In the genomic region with DNA sequence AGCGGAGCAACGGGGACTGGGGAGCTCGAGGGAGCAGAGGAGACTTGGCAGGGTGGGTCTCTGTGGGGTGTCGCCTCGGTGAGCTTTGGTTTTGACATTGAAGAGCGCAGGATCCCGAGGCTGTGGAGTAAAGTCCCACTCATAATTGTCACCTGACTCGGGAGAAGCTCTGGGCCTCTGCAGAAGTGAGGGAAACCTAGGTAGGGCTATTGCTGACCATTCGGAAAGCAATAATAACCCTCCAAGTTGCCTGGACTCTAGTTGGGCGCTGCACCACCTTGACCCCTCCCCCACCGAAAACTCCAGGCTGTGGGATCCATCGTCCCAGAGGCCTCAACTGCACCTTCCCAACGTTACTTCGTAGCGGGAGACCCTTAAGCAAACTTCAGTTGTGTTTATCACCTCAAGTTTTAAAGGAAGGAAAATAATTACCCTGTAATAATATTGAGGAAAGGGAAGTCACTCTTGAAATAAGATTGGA, we compare ENCODE assay signal across 8 mouse cellular contexts. TPM values are rescaled to one million over a fixed set of nuclear protein-coding genes. Genes with fewer than 3 reads are reported as not detected.
DNase-seq lines count a peak whose midpoint lies in the region; ATAC-seq lines count a peak whose summit lies in the region.

No protein-coding gene starts in this region.

- H3K9ac ChIP-seq in heart, embryonic 14.5 days (ENCODE audit: low read length), result peak overlapping the region; percentile 81
- H3K9ac ChIP-seq in forebrain, embryonic 16.5 days (replicated peaks; ENCODE audit: low read depth, low read length), result peak overlapping the region; percentile 84
- H3K9ac ChIP-seq in liver, embryonic 15.5 days, result peak overlapping the region; percentile 51
- H3K9ac ChIP-seq in stomach, embryonic 16.5 days (ENCODE audit: low read length), result peak overlapping the region; percentile 80

- peaks cover 0 to 11% of the 10 kb centered on the region in 2 experiments; a peak in 2 of 4 replicates for H3K4me1 ChIP-seq in heart, embryonic 14.5 days (ENCODE audit: control insufficient read depth in 2 of 2, insufficient read depth in 2 of 2, low read length in 2 of 2)
- peaks cover 16% of the 10 kb centered on the region for H3K4me1 ChIP-seq in forebrain, embryonic 16.5 days (replicated peaks; ENCODE audit: control insufficient read depth, insufficient read depth, low read length)
- peaks cover 15% of the 10 kb centered on the region for H3K4me1 ChIP-seq in liver, embryonic 15.5 days (replicated peaks)
- peaks cover 10% of the 10 kb centered on the region; the same call in 1 of the 2 replicates for H3K4me1 ChIP-seq in stomach, embryonic 16.5 days (ENCODE audit: control insufficient read depth, insufficient read depth, low read length)

- peak; percentile 19; the same call in 1 of the 2 replicates for ATAC-seq in heart, embryonic 14.5 days (ENCODE audit: insufficient number of reproducible peaks, insufficient read depth, low FRiP score, low read depth)
- ATAC-seq in forebrain, embryonic 16.5 days, result no peak
- peak; percentile 48; the same call in 1 of the 2 replicates for ATAC-seq in liver, embryonic 15.5 days (ENCODE audit: insufficient read depth)
- no peak; the same call in 1 of the 2 replicates for ATAC-seq in stomach, embryonic 16.5 days (ENCODE audit: insufficient read depth, low FRiP score)

- H3K4me2 ChIP-seq in heart, embryonic 14.5 days (ENCODE audit: low read length), result peak overlapping the region; percentile 76
- peak overlapping the region; percentile 51 for H3K4me2 ChIP-seq in forebrain, embryonic 16.5 days (ENCODE audit: low read length)
- H3K4me2 ChIP-seq in liver, embryonic 15.5 days, result peak overlapping the region; percentile 81
- peak overlapping the region; percentile 66 for H3K4me2 ChIP-seq in stomach, embryonic 16.5 days (ENCODE audit: low read depth, low read length)

- H3K4me3 ChIP-seq in heart, embryonic 14.5 days (ENCODE audit: control insufficient read depth in 1 of 2, insufficient read depth in 1 of 2, low read depth in 1 of 2, low read length in 2 of 2), result peak overlapping the region; percentile 72 to 74
- H3K4me3 ChIP-seq in forebrain, embryonic 16.5 days (replicated peaks; ENCODE audit: low read length), result peak overlapping the region; percentile 96
- peak overlapping the region; percentile 69 for H3K4me3 ChIP-seq in liver, embryonic 15.5 days (replicated peaks)
- H3K4me3 ChIP-seq in stomach, embryonic 16.5 days (replicated peaks; ENCODE audit: low read length), result peak overlapping the region; percentile 70

- DNase-seq in heart, adult 11 months, result no peak
- DNase-seq in MEL-GATA-1-ER (ENCODE audit: extremely low read depth, low read depth), result peak; percentile 30
- DNase-seq in thymus, postnatal 0 days (ENCODE audit: low spot score), result no peak
- no peak for DNase-seq in adrenal gland, postnatal 25 days

- peaks cover 9% of the 10 kb centered on the region; the same call in 1 of the 2 replicates for H3K36me3 ChIP-seq in heart, embryonic 14.5 days (ENCODE audit: control insufficient read depth, insufficient read depth, low read length)
- H3K36me3 ChIP-seq in forebrain, embryonic 16.5 days (ENCODE audit: control insufficient read depth, insufficient read depth), result no peaks in the 10 kb centered on the region
- no peaks in the 10 kb centered on the region for H3K36me3 ChIP-seq in liver, embryonic 15.5 days (replicated peaks)
- no peaks in the 10 kb centered on the region for H3K36me3 ChIP-seq in stomach, embryonic 16.5 days (ENCODE audit: control insufficient read depth, insufficient read depth, low read length)

- no peaks in the 10 kb centered on the region for H3K9me3 ChIP-seq in heart, embryonic 14.5 days (ENCODE audit: control insufficient read depth, low read length)
- no peaks in the 10 kb centered on the region for H3K9me3 ChIP-seq in forebrain, embryonic 16.5 days (ENCODE audit: control insufficient read depth, low read length)
- H3K9me3 ChIP-seq in liver, embryonic 15.5 days (replicated peaks), result no peaks in the 10 kb centered on the region
- H3K9me3 ChIP-seq in stomach, embryonic 16.5 days (replicated peaks; ENCODE audit: control insufficient read depth, low read length), result no peaks in the 10 kb centered on the region

- WGBS in heart, embryonic 14.5 days, result under 1% methylated on average over 15 of the region's 15 CpGs
- under 1% methylated on average over 15 of the region's 15 CpGs for WGBS in forebrain, embryonic 16.5 days
- WGBS in liver, embryonic 15.5 days (ENCODE audit: insufficient replicate concordance), result under 1% methylated on average over 15 of the region's 15 CpGs
- WGBS in stomach, embryonic 16.5 days, result 0% methylated on average over 15 of the region's 15 CpGs

- H3K27ac ChIP-seq in heart, embryonic 14.5 days (replicated peaks in 1 of 2; ENCODE audit: control insufficient read depth in 1 of 2, insufficient read depth in 1 of 2, low read depth in 2 of 2, low read length in 2 of 2), result peak overlapping the region; percentile 66 to 76
- peak overlapping the region; percentile 74 for H3K27ac ChIP-seq in forebrain, embryonic 16.5 days (ENCODE audit: low read length)
- H3K27ac ChIP-seq in liver, embryonic 15.5 days (replicated peaks), result no peak overlapping the region
- peak overlapping the region; percentile 76 for H3K27ac ChIP-seq in stomach, embryonic 16.5 days (ENCODE audit: low read length)

- H3K27me3 ChIP-seq in heart, embryonic 14.5 days (ENCODE audit: control insufficient read depth, insufficient read depth, low read length), result no peaks in the 10 kb centered on the region
- H3K27me3 ChIP-seq in forebrain, embryonic 16.5 days (replicated peaks; ENCODE audit: control insufficient read depth, insufficient read depth, low read length), result no peaks in the 10 kb centered on the region
- no peaks in the 10 kb centered on the region for H3K27me3 ChIP-seq in liver, embryonic 15.5 days
- no peaks in the 10 kb centered on the region for H3K27me3 ChIP-seq in stomach, embryonic 16.5 days (ENCODE audit: control insufficient read depth, insufficient read depth, low read length)

RNA-seq across cellular contexts. Expression of a gene that starts 0.3 kb away (rescaled TPM):
- polyA plus RNA-seq in heart, embryonic 14.5 days (2014; fragmentation: Nextera tagmentation; extraction: Ambion mirVana), result 35.5 and 38.8 TPM in 2 replicates
- 62.0 and 65.3 TPM in 2 replicates for polyA plus RNA-seq in forebrain, embryonic 16.5 days (2015; fragmentation: Nextera tagmentation; extraction: Ambion mirVana)
- polyA plus RNA-seq in liver, embryonic 15.5 days (2015; fragmentation: Nextera tagmentation; extraction: Ambion mirVana), result 7.3 and 7.9 TPM in 2 replicates
- 39.5 and 39.7 TPM in 2 replicates for polyA plus RNA-seq in stomach, embryonic 16.5 days (2015; fragmentation: Nextera tagmentation; extraction: Ambion mirVana)
- polyA plus RNA-seq in thymus, postnatal 0 days (2015; fragmentation: Nextera tagmentation; extraction: Ambion mirVana), result 21.9 and 22.6 TPM in 2 replicates
- total RNA-seq in adrenal gland, postnatal 25 days (2021), result 42.1 and 43.4 TPM in 2 replicates

Comparison
In these comparisons a context has a peak if more than half of its experiments do, and no peak if none do; other contexts are left out.
1. ATAC-seq: peak in heart, embryonic 14.5 days (single experiment) and liver, embryonic 15.5 days (single experiment); none in forebrain, embryonic 16.5 days (single experiment) and stomach, embryonic 16.5 days (single experiment).
2. Peak in every context shown above with its lines, with median percentiles within 50 percentile points of each other: H3K4me2 ChIP-seq, H3K4me3 ChIP-seq and H3K9ac ChIP-seq.